Mouse (Mus musculus): ENCODE data around the gene Atf7ip.

Gene Atf7ip

DNA sequence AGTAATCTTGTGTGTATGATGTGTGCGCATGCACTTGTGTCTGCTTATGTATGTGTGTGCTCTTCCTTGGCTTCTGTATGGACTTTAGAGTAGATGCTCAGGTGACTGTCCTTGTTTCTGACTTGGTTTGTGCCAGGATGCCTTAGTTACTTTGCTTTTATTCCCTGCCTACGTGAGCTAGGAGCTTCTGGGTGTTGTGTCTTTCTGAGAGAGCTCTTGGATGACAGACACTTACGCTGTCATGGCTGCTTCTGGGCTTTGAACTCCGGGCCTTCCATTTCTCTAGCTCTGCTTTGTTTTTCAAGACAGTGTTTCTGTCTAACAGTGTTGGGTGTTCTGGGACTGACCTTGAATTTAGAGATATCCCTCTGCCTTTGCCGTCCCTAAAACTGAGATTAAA, 16.7 kb downstream of the Atf7ip start:
- no peak for DNase-seq (ENCODE audit: low spot score)

DNA sequence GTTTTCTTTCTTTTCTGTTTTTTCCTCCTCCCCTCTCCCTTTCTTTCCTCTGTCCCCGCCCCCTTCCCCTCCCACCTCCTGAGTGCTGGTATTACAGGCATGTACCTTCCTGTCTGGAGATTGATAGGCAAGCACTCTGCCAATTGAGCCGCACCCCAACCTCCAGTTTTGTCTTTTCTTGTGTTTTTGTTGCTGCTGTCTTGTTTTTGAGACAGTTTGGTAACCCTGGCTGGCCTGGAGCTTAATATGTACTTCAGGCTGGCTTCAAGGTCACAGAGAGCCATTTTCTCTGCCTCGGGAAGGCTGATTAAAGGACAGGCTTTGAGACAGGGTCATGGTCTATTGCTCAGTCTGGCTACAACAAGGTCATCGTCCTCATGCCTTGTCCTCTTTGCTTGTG, 18.8 kb downstream of the Atf7ip start:
- no peak for DNase-seq (ENCODE audit: low spot score)

DNA sequence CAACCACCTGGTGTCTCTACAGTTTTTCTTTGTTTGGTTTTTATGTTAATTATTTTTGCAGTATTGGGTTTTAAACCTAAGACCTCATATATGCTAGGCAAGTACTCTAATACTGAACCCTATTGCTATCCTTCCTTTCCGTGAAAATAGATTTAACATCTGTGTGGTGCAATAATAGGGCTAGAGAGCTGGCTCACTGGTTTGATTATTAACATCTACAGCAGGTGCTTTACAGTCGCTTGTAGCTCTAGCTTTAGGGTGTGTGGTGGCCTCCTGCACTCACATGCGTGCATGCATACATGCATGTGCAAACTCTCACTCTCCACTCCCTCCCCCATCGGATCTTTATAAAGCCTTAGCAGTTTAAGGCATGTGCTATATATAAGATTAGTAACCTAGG, 19.6 kb downstream of the Atf7ip start:
- no peak for DNase-seq (ENCODE audit: low spot score)

DNA sequence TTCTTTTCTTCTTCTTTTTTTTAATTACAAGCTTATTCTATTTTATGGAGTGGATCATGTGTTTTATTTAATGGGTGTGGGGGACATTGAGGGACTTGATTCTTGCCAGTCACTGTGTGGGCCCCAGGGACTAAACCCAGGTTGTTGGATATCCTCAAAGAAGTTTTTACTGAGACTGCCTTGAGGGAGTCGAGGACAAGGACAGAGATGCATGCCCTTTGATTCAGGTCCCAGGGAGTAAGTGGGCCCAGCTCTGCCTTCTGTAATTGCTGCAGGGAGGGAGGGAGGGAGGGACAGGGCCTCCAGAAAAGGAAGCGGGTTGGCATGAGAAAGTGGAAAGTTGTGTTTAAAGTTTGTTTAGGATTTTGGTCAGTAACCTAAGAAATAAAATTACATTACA, 23.2 kb downstream of the Atf7ip start:
- no peak for DNase-seq (ENCODE audit: low spot score)

DNA sequence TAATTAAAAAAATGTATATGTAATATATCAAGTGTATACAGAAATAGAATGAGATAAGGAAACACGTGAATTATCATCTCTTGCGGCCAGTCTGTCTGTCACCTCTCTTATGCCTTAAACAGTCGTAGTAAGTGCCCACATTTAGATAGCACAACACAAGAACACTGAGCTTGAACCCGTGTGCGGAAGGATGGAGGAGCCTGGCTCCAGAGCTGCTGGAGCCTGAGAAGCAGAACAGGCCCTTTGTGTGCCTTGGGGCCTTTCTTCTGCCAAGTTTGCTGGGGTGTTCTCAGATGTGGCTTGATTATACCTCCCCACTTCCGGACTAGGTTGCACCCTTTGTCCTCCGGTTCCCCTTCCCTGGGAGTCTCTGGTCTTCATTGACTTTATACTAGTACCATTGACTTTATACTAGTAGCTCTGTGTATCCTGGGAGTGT, 25.8 kb downstream of the Atf7ip start:
- DNase-seq (ENCODE audit: low spot score) = peak; percentile 43

DNA sequence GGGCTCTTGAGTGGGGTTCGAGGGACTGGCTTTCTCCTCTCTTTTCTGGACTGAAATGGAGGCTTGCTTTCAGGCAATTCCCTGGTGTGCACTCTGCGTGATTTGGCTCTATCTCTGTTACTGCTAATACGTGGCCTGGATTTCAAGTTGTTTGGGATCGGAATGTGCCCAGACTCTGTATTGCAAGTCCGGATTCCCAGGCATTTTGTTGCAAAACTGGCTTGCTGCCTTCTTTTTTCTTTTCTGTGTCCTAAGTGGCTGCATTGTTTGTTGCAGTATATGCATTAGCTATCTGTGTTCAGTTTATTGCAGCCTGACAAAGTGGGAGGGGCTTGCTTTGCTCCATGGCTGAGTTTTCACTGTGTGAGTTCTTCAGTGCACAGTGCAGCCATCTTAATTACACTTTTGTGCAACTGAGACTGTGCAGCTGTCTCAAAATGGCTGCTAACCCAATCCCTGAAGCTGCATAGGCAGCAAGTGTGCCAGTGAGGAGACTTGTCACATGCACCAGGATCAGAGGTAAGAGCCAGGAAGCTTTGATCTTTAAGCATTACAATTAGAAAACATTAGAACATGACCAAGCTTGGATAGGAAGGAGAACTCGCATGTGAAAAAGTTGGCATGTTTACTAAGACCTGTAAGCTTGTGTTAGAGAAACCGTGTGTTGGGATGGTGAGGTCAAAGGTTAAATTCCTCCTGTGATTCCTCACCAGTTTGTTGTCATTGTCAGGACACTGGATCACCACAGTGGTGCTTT, 26.7 kb downstream of the Atf7ip start:
- peak; percentile 93 for DNase-seq (ENCODE audit: low spot score)

DNA sequence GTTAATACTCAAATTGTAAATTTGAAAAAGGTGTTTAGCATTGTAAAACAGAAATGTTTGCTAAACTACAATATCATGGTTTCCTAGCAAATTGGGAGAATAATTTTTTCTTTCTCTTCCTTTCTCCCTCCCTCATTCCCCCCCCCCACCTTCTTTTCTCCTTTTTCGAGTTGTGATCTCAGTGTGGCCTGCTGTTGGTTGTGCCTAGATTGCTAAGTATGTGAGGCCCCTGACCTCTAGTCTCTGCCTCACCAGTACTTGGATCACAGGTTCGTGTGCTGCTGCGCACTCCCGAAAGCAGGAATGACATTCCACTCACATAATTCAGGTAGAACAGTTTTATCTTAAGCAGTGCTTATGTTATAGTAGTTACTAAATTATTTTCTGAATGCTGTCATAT, 27.8 kb downstream of the Atf7ip start:
- no peak for DNase-seq (ENCODE audit: low spot score)

DNA sequence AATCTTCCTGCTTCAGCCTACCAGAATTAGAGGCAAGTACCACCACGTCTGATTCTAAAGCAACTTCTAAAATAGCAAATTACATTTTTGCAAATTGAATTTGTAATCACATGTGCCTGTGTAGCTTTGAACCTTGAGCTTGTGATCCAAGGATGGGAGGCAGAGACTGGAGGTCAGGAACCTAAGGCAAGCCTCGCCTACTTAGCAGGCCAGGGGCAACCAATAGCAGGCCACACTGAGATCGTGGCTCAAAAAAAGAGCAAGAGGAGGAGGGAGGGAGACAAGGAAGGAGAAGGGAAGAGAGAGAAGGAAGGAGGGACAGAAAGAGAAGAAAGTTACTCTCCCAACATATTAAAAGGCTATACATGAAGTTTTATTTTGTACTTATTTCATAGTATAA, 28.5 kb downstream of the Atf7ip start:
- no peak for DNase-seq (ENCODE audit: low spot score)

DNA sequence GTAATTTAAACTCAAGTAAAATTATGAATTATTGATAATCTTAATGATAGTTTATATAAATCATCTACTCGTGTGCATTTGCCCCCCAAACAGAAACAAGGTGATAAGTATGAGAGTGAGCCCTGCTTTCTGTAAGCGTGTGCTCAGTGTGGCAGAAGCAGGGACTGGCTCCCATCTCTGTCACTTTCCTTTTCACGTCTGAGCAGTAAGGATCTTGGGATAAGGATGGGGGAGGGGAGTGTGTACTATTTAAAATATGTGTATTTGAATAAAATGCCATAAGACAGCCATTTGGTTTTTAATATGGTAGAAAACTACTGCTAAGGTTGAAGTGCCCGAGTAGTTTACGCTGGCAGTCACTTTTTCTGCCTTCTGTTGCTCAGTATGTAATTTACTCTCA, 29.2 kb downstream of the Atf7ip start:
- no peak for DNase-seq (ENCODE audit: low spot score)

DNA sequence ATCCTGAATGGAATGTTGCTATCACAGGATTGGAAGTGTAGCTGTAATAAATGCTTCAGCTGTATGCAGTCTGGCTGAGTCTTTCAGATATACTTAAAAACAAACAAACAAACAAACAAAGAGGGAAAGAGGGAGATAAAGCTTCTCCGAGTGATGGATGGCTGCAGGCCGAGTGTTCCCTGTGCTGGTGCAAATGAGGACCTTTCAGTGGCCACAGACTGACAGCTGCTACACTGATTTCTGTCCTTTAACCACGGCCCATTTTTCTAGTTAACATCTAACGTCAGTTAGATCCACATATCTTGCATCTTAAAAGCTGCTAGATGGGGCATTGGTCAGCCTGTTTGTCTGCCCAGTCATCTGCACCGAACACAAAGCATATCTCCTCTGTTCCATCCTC, 30.2 kb downstream of the Atf7ip start:
- no peak for DNase-seq (ENCODE audit: low spot score)

DNA sequence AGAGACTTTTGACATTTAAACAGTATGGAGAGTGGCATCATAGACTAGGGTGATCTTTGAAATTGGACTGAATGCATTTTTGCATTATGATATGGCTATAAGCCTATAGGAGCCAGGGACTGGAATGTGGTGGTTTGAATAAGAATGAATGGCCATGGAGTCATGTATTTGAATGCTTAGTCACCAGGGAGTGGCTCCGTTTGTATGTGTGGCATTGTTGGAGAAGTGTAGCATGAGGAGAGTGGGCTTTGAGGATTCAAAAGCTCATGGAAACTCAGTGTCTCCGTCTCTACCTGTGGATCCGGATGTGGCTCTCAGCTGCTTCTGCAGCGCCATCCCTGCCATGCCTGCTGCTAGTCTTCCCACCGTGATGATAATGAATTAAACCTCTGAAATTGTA, 35.4 kb downstream of the Atf7ip start:
- DNase-seq (ENCODE audit: low spot score) = no peak

DNA sequence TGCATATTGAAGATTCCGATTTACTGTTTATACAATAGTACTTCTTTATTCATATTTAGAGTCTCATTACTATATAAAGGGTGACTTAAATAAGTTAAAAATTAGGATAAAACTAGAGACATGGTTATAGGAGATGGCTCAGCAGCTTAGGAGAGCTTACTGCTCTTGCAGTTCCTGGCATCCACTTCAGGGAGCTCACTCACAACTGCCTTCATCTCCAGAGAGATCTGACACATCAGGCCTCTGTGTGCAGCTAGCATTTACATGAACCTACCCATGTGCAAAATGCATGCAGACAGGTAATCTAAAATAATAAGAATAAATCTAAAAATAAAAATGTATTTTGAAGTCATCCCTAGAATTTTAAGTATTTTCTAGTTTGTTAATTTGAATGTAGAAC, 36.1 kb downstream of the Atf7ip start:
- no peak for DNase-seq (ENCODE audit: low spot score)

DNA sequence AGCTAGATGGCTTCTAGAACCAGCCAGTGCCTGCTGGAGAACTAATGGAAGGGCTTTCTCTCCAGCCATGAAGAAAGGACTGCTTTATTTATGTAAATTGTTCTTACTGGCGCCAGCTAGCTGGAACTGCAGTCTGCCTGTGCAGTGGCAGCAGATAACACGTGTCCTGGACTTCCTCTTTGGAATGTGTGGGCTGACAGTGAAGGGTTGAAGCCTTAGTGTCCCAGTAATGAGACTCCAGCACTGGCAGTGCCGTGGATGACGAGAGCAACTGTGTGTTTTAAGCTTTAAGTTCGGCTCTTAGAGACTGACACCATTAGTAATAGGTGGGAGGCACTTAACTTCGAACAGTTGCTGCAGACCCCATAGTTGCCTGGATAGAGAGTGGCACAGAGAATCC, 37.2 kb downstream of the Atf7ip start:
- DNase-seq (ENCODE audit: low spot score) = peak; percentile 86

DNA sequence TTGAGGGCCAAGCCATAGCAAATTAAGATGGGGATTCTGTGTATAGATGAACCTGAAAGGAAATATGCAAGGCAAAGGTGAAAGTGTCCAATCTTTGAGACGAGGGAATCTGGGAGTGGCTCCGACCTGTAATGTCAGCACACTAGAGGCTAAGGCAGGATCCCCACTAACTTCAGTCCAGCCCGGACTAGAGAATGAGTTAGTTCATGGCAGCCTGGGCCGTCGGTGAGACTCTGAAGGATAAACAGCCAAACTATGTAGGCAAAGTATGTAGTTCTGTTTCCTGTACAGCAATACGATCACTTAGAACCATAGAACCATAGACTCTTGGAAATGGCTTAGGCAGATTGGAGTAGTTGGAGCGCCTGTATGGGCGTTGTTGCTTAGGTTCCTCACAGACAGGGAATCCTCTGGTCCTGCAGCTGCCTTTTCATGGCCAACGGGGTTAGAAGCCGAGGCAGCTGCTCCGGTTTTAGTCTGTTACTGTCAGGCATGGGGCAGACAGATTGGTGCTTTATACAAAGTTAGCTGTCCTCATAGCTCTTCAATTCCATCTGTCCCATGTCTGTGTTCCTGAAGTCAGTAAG, 39.4 kb downstream of the Atf7ip start:
- no peak for DNase-seq (ENCODE audit: low spot score)

DNA sequence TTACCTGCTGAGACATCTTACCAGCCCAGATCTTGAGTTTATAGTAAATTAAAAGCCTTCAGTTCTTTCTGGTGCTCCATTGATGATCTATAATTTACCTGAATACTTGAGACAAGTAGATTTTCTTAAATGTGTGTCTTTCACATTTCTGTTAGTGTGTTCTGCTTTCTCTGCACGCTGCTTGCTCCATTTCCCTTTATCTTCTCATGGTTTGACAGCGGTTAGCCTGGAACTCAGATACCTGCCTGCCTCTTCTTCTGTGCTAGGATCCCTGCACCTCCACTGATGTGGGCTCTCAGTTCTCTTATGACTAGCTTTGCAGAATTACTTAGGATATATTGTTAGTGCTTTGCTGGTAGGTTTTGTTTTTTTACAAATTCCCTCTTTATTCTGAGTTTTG, 40.3 kb downstream of the Atf7ip start:
- no peak for DNase-seq (ENCODE audit: low spot score)

DNA sequence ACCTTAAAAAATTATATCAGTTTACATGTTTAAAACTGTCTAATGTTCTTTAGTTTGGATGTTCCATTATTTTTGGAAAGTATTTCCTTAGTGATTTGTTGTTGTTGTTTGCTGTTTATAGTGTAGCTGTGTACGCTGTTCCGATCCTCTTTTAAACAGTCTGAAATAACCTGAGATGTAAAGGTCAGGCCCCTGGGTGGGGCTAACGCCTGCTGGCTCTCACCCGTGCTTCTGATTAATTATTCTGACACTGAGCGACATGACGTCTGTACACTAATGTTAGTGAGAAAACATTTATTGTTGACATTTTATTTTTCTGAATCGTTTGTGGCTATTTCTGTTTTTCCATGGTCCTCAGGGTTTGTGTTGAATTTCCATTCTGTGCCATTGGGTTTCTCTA, 41.0 kb downstream of the Atf7ip start:
- DNase-seq (ENCODE audit: low spot score) = no peak

DNA sequence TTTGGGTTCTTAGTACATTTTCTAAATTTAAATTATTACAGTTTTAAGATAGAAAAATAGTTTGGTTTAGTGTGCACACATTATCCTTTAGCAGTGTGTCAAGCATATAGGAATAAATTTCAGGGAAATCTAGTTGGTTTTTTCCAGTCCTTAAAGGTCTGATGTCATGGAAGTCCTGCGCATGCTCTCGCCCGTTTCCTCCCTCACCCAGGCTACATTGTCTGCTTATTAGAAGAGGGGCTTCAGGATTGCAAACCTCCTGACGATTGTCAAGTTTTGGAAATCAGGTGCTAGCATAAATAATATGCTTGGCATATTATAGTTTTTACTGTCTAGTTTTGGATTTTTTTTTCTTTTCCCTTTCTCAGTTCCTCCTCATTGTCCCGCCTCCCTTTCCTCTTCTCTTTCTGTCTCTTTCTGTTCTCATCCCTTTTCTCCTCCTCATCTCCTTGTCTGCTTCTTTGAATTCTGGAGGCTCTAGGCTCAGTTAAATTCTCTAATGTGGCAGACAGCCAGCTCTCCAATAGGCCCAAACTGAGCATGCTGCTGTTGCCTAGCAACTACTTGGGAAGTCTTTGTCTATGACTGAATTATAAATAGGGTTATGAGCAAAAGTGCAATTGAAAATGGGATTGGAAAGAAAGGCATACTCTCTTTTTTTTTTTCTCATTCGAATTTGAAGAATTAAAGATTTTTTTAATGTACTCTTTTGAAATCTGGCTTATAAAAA, 42.2 kb downstream of the Atf7ip start:
- DNase-seq (ENCODE audit: low spot score) = peak; percentile 67

DNA sequence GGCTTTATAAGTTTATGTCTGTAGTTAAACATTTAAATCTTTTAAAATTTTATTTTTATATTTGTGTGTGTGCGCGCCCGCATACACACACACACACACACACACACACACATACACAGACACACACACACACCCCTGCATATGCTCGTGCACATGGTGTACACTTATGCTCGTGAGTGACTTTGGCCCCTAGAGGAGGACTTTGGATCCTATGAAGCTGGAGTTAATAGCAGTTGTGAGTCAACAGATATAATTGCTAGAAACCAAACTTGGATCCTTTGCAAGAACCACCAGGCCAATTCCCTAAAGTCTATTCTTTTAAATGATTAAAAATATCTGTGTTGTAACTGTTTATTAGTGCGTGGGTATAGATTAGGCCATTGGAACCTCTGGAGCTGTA, 42.8 kb downstream of the Atf7ip start:
- no peak for DNase-seq (ENCODE audit: low spot score)

DNA sequence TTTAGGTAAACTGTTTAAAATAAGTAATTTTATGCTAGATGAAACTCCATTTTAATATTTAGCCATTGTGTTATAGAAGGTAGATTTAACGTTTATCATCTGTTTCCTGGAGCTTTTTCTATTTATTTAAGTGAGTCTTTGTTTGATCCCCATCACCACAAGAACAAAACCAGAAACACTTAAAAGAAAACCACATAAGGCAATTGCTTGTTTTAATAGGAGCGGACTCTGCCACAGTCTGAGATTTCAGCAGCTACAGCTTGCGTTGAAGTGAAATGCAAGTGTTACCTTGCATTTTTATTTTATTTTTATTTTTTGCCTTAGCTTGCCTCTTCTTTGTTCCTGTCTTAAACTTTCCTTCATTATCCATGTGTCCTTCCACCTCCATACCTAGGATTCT, 43.6 kb downstream of the Atf7ip start:
- no peak for DNase-seq (ENCODE audit: low spot score)

DNA sequence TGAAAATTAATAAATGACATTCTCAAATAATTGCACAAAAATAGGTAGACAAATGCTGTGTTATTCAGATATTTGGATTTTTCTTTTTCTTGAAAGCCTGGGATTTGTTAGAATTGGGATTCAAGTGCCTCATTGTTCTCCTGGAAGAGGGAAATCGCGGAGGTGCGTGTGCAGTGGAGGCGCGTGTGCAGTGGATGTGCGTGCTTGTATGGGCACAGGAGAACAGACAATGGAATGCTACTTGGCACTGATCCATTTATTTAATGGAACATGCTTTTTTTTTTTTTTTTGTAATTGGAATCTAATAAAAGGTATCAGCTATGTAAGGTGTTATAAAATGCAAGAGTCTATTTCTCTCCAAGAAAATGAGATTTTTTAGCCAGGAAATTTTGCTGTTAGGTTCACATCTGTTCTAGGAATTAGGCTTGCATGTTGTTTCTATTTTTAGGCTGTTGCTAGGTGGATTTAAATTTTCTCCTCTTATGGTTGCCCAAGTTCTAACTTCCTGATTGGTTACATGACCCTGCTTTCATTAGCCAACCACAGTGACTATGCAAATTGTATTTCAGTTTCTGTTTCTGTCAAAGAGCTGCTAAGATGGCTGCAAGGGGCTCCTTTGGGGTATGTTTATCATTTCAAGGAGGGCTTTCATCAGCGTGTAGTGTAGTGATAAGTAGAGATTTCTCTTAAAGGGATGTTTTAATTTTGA, 44.8 kb downstream of the Atf7ip start:
- DNase-seq (ENCODE audit: low spot score) = peak; percentile 40

DNA sequence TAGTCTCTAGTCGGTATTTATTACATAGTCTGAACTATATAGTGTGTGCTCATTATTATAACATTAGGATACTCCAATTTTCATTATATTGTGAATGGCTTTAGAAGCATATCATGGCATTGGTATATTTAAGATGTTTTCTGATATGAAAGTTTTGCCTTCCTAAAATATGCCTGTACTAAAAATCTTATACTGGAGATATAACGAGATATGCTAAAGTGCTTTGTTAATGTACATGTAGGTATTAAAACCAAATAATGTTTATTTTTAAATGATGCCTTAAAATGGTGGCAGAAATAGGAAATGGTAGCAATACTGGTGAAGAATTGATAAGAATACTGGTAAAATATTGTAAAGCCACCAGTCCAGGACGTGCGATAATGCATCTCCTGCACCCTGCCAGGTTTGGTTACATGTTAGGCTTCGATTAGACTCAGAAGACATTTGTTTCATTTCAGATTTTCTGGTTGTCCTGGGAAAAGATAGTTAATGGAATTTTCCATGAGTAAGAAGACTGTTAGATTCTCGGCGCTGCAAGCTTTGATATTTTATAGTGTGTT, 45.7 kb downstream of the Atf7ip start:
- DNase-seq (ENCODE audit: low spot score) = no peak

DNA sequence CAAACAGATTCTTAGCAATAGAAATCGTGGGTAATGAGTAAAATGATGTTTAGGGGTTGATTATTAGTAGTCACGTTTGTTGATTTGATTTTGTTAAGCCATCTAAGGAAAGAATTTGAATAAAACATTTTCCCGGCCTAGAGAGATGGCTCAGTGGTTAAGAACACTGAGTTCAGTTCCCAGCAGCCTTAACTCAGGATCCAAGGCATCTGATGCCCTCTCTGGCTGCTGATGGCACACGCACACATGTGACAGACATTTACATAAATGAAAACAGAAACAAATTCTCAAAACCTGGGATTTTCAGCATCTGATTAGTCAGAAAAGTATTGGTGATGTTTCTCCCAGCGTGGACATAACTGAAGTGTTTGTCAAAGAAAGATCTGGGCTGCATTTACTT, 47.2 kb downstream of the Atf7ip start:
- DNase-seq (ENCODE audit: low spot score) = no peak
